Mouse (Mus musculus): ENCODE results near the gene Wwox.

The Wwox gene

DNA sequence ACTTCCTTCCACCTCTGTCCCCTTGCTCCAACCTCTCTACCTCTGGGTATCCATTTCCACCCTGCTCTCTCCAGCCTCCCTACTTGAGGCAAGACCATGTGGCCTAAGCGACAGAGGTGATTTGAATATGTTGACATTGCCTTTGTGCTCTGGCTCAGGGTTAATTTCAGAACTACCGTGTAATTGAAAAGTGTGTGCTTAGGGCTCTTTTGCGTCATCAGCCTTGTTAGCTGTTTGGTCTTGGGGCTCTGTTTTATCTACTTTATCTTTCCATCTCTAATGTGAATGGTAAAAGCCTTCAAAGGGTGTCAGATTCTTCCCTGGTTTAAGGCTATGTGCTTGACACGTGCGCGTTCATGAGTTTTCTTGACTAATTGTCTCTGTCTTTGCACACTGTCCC lies 226.1 kb downstream of the Wwox start:
- DNase-seq (ENCODE audit: low spot score in 2 of 2), result no peak

DNA sequence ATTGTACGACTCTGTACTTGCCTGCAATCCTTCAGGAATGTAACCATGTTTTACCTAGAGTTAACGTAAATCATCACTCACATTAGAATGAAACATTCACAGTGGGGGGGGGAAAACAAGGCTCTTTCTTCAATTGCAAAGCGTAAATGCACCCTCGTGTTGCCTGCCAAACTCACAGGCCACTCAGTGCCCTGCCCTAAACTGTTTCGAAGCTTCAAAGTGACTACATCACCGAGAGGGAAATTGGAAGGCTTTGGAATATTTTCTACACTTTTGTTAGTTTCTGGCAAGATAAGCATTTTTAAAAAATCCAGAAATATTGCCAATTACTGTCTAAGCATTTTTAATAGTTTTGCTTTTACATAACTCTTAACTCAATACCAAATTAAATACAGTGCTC lies 231.3 kb downstream of the Wwox start:
- DNase-seq (ENCODE audit: low spot score in 2 of 2), result no peak

DNA sequence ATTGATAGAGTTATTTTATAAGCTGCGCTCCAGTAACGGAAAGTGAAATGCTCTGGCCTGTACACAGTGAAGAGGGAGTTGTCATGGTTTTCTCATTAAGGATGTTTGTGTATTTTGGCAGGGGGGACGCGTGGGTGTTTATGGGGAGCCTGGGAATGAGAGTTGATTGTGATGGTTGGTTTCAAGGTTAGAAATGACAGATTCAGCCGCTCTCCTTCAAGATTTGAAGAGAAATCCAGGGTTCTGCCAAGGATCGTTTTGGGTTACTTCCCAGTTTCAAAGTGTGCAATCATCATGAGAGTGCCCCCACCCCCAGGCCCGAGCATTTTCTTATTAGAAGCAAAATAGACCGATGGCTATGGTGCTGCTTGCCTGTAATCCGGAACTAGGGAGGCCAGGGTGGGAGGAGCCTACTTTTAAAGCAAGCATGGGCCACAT lies 231.8 kb downstream of the Wwox start:
- DNase-seq (ENCODE audit: low spot score in 2 of 2), result no peak

- no peak for DNase-seq (ENCODE audit: low spot score in 2 of 2)
Measured at GRCm38 (mm10) chr8:114673416-114673815, 234.0 kb downstream of the Wwox start.

GRCm38 (mm10) chr8:114675151-114675550 lies 235.7 kb downstream of the Wwox start:
- DNase-seq (ENCODE audit: low spot score in 2 of 2), result no peak

DNA sequence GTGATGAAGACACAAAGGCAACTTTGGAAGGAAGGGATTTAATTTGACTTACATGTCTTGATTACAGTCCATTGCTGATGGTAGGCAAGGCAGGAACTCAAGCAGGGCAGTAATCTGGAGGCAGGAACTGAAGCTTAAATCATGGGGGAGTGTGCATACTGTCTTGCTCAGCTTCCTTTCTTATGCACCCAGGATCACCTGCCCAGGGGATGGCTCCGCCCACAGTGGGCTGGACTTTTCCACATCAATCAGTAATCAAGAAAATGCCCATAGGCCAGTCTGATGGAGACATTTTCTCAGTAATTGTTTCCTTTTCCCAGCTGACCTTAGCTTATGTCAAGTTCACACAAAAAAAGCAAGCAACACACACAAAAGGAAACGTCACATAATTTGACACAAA lies 237.5 kb downstream of the Wwox start:
- DNase-seq (ENCODE audit: low spot score in 2 of 2), result no peak

GRCm38 (mm10) chr8:114677551-114678127 lies 238.2 kb downstream of the Wwox start:
- no peak for DNase-seq (ENCODE audit: low spot score in 2 of 2)

GRCm38 (mm10) chr8:114679386-114680098 lies 240.1 kb downstream of the Wwox start:
- no peak for DNase-seq (ENCODE audit: low spot score in 2 of 2)

- no peak for DNase-seq (ENCODE audit: low spot score in 2 of 2)
Measured at GRCm38 (mm10) chr8:114681136-114681535, 241.7 kb downstream of the Wwox start.

DNA sequence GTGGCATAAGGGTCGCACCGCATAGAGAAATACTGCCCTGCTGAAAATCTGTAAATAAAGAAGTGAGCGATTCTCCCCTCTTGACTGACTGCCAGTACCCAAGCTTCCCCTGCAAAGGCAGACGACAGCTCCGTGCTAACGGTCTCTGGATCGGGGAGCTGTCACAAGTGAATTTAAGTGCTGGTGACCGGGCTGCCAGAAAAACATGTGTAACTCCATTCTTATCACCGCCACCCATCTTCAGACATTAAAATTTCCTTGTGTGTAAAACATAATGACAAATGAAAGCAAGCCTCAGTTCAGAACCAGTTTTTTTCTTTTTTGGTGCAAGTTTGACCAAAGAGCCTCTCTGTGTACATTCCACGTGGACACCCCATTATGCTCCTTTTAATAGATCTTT lies 242.7 kb downstream of the Wwox start:
- no peak for DNase-seq (ENCODE audit: low spot score in 2 of 2)

DNA sequence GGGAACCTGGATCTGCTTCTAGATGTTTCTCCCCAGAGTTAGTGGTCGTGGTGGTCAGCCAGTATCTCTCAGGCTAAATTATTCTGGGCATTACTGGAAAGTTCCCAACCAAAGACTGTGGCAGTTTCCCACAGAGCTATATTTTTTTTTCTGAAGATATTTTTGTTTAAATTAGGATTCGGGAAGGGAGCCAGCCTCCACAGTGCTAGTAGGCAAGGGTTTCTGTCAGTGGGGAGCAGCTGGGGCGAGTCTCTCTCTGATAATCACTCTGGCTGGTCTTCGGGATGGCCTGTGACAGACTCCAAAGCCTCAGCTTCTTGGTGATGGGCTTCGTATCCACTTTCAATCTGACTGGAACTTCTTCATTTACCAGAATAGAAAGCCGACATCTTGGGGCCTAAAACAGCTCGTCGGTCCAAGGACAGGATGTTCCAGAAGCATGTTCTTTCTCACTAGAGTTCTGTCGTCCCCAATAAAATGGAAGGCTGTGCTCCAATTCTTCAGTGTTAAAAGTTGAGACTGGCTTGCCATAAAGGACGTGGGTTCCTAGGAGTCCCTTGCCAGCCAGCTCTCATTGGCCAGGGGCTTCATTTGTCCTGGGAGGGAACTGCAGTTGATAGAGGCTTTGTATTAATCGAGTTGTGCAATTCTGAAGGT lies 244.7 kb downstream of the Wwox start:
- no peak for DNase-seq (ENCODE audit: low spot score in 2 of 2)

DNA sequence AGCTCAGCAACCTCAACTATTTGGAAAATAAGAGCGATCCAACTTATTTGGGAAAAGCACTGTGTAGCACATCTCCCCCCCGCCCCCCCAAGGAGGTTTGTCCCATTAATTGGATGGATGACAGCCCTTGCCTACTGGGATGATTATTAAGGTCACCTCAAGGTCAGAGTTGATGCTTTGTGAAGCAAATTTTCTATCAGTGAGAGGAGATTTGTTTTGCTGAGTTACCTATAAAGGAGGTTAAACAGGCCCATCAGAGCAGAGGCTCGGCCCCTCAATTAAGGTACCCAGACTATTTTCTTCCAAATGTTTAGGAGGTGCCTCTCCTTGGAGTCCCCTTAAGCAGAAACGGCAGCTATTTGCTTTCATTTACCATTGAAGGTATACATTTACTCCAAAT lies 247.0 kb downstream of the Wwox start:
- no peak for DNase-seq (ENCODE audit: low spot score in 2 of 2)

- no peak for DNase-seq (ENCODE audit: low spot score in 2 of 2)
Measured at GRCm38 (mm10) chr8:114688732-114689131, 249.3 kb downstream of the Wwox start.

DNA sequence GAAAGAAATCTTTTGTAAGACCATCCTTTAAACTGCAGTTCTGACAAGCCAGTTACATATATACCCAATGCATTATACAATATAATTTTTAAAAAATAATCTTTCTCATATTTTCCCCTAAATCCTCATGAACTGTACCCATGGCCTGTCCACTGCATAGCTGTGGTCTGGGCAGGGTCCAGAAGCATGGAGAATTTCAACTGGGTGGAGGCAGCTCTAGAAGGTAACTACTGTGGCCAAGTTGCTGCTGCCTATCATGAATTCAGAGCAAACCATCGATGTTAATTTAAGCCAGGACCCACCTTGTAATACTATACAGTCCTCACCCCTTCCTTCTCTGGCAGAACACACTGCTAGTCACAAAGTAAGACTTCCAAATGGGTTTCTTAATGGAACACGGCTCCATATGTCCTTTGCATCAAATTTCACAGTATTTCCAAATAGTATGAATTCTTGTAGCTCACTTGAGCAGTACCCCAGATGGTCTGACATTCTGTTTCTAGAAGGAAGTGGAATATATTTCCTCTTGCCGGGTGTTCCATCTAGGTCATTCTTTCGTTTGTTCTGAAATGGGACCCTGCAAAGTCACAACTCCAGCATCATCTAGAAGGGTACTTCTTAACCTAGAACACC lies 255.2 kb downstream of the Wwox start:
- DNase-seq (ENCODE audit: low spot score in 2 of 2), result no peak

- DNase-seq (ENCODE audit: low spot score in 2 of 2), result no peak
Measured at GRCm38 (mm10) chr8:114703517-114703916, 264.1 kb downstream of the Wwox start.

DNA sequence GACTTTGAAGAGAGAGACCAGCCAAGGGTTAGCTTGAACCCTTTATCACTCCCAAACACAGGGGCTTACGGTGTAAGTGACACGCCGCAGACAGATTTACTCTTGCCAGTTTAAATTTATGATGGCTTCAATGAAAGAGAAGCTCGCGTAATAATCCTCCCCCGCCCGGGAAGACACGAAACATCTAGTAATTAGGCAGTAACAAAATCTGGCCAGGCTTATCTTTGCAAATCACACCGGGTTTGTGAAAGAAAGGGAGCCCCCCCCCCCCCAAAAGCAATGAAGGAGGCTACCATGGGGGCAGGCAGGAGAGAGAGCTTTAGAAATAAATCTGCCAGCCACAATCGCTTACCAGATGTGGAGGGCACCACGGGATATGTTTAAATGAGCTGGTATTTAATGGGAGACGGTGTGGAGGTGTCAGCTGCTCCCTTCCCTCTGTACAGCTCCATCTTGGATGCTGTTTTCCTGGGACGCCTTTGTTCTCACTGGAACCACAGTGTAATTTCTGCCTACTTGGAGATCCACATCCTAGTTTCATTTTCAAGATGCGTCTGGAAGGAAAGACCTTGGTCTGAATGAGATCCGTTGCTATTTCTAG lies 268.2 kb downstream of the Wwox start:
- no peak for DNase-seq (ENCODE audit: low spot score in 2 of 2)

GRCm38 (mm10) chr8:114715318-114716070 lies 276.0 kb downstream of the Wwox start:
- no peak for DNase-seq (ENCODE audit: low spot score in 2 of 2)

GRCm38 (mm10) chr8:114716546-114717255 lies 277.2 kb downstream of the Wwox start:
- DNase-seq (ENCODE audit: low spot score in 2 of 2), result no peak

- no peak for DNase-seq (ENCODE audit: low spot score in 2 of 2)
Measured at GRCm38 (mm10) chr8:114718821-114719220, 279.4 kb downstream of the Wwox start.

GRCm38 (mm10) chr8:114722611-114723010 lies 283.2 kb downstream of the Wwox start:
- no peak for DNase-seq (ENCODE audit: low spot score in 2 of 2)

All from thymus, postnatal 10 days (tissue).